Mouse (Mus musculus) splenic B cell, adult 2 months (primary cell): Measurements from ENCODE around the gene Klhl7.
A peak's percentile ranks its signal among the peaks of the same experiment; 100 is the strongest.

Experiments used
- DNase-seq: peaks from one replicate; pipeline ENCODE4 v3.0.0-alpha.2; 2011; ENCODE audit warnings: low read depth, low spot score
- H3K27me3 ChIP-seq: 2 replicates; pipeline ENCODE4 v1.6.1; 2012; ENCODE audit warnings: mild to moderate bottlenecking, low read length, moderate library complexity, mixed read lengths; ENCODE audit not compliant: control insufficient read depth, poor library complexity, insufficient read depth, severe bottlenecking
- H3K36me3 ChIP-seq: 2 replicates; pipeline ENCODE4 v1.6.1; 2012; ENCODE audit warnings: mild to moderate bottlenecking, low read length, moderate library complexity, mixed read lengths; ENCODE audit not compliant: control insufficient read depth, poor library complexity, insufficient read depth, severe bottlenecking

The Klhl7 gene

GRCm38 (mm10) chr5:24110068-24110467, 9.7 kb downstream of the Klhl7 start:
- DNase-seq = peak; percentile 15
- no peaks in the 10 kb centered on the region for H3K36me3 ChIP-seq
- no peaks in the 10 kb centered on the region for H3K27me3 ChIP-seq

GRCm38 (mm10) chr5:24112116-24112903, 11.9 kb downstream of the Klhl7 start:
- Histone ChIP-seq H3K27me3 (no peaks in the 10 kb centered on the region), H3K36me3 (no peaks in the 10 kb centered on the region)
- no peak for DNase-seq

GRCm38 (mm10) chr5:24122221-24122620, 21.8 kb downstream of the Klhl7 start:
- DNase-seq = no peak
- H3K27me3 ChIP-seq = no peaks in the 10 kb centered on the region
- H3K36me3 ChIP-seq = no peaks in the 10 kb centered on the region

- Histone ChIP-seq H3K36me3 (no peaks in the 10 kb centered on the region), H3K27me3 (no peaks in the 10 kb centered on the region)
- no peak for DNase-seq
Measured at GRCm38 (mm10) chr5:24124175-24124574, 23.8 kb downstream of the Klhl7 start.

GRCm38 (mm10) chr5:24124579-24125276, 24.3 kb downstream of the Klhl7 start:
- no peaks in the 10 kb centered on the region for H3K36me3 ChIP-seq
- DNase-seq = no peak
- no peaks in the 10 kb centered on the region for H3K27me3 ChIP-seq

DNA sequence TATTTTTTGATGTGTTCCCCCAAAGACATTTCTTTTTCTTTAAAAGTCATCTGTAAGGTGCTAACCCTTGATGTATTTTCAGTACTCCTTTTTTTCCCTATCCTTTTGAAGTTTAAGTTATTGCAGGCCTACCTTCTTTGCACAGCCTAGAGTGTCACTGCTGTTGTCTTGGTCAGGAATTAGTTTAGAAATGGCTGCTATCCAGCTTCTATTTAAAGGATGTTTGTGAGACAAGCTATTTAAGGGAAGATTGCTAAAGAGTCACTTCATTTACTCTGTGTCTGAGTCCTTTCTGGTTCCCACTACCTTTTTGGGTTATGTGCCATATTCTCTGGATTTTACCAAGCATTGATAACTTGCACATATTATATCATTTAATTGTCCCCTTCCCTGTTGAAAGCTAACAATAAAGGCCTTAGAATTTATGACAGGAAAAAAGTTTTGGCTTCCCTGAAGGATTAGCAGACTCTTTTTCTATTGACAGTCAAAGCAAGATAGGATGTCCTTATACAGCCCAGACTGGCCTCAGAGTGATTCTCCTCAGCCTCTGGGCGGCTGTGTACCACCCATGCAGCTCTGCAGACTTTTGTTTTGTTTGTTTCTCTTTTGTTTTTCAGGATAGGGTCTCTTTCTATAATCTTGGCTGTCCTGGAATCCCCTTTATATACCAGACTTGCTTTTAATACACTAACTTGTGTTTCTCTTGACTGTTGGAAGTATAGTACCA, 25.7 kb downstream of the Klhl7 start:
- no peak for DNase-seq
- Histone ChIP-seq H3K36me3 (no peaks in the 10 kb centered on the region), H3K27me3 (no peaks in the 10 kb centered on the region)

DNA sequence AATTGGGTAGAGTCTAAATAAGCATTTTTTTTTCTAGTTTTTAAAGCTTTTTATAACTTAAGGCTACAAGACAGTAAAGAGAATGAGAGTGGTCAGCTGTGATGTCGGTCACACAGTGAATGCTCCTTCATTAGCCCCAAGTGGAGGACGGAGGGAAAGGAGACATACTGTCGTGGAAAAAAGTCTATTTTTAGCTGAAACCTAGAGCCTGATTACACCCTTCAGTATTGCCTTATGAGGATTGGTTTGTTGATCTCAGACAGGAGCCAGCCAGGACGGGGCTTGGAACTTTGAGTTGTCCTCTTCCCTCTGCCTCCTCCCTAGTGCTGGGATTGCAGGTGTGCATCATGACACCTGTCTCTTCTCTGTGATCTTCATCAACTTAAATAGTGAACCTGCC, 26.6 kb downstream of the Klhl7 start:
- no peak for DNase-seq
- Histone ChIP-seq H3K27me3 (no peaks in the 10 kb centered on the region), H3K36me3 (no peaks in the 10 kb centered on the region)

- Histone ChIP-seq H3K27me3 (no peaks in the 10 kb centered on the region), H3K36me3 (peaks cover 4% of the 10 kb centered on the region)
- DNase-seq = no peak
Measured at GRCm38 (mm10) chr5:24146964-24147363, 46.6 kb downstream of the Klhl7 start.

DNA sequence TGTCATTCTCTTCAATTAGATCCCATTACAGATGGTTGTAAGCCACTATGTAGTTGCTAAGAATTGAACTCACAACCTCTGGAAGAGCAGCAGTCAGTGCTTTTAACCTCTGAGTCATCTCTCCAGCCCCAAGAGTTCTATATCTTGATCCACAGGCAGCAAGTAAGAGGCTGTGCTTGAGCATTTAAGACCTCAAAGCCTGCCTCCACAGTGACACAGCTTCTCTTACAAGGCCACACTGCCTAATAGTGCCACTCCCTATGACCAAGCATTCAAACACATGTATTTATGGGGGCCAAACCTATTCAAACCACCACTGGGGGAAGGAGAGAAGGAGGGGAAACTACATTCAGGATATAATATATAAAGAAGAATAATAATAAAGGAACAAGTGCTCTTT, 51.8 kb downstream of the Klhl7 start:
- Histone ChIP-seq H3K27me3 (no peaks in the 10 kb centered on the region), H3K36me3 (peaks cover 4% of the 10 kb centered on the region; the same call in 1 of the 2 replicates)
- no peak for DNase-seq

DNA sequence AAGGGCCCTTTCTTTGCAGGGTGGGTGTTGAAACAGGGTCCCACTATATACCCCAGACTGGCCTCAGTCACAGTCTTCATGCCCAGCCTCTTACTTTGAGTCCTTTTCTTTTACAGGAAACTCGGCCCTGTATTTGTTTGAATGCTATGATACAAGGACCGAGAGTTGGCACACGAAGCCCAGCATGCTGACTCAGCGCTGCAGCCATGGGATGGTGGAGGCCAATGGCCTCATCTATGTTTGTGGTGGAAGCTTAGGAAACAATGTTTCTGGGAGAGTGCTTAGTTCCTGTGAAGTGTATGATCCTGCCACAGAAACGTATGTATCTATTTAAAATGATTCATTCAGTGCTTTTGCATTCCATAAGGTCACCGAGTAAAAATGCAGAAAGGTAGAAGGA, 56.4 kb downstream of the Klhl7 start:
- no peaks in the 10 kb centered on the region for H3K27me3 ChIP-seq

DNA sequence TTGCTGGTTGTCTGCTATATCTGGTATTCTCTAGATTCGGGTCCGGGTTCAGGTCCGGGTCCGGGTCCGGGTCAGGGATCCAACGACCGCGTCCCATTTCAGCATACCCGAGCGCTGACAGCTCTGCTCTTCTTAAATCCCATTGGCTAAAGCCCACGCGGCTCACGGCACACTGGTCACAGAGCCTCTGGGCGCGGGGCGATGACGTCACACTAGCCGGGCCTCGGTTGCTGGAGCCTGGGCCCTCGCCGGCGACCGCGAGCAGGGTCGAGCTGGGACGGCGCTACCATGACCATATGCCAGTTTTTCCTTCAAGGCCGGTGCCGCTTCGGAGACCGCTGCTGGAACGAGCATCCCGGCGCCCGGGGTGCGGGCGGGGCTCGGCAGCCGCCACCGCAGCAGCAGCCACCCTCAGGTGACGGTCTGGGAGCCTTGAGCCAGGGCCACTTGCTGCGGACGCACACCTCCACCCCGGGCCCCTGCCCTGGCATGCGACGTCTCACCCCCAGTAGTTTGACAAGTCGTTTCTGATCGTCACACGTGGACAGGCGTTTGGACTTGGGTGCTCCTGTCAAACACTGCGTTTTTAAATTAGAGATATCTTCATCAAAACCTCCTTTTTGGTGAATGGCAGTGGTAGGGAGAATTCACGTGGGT, 64.5 kb downstream of the Klhl7 start, which contains the start of gene Nupl2:
Gene Nupl2, plus strand, starts transcription at position 175 of the 657 bp plus-strand sequence.
- peak; percentile 94 for DNase-seq
- Histone ChIP-seq H3K36me3 (peaks cover 3% of the 10 kb centered on the region; the same call in 1 of the 2 replicates), H3K27me3 (no peaks in the 10 kb centered on the region)

More for the DNA sequence above, 56.4 kb downstream of the Klhl7 start:
- H3K36me3 ChIP-seq = no peaks in the 10 kb centered on the region
- no peak for DNase-seq

DNA sequence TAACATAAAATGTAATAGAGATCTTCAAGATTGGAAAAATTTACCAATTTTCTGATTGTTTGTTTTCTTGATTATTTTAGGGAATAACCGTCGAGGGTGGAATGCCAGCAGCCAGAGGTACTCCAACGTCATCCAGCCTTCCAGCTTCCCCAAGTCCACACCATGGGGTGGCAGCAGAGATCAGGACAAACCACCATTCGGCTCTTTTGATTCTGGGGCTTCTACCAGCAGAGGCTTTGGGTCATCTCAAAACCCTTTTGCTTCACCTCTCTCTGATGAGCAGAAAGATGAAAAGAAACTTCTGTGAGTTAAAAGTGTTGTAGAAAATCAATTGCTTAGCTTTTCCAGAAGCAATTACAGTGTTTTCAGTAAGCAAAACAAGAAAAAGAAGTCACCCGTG, 66.9 kb downstream of the Klhl7 start:
- DNase-seq = no peak
- no peaks in the 10 kb centered on the region for H3K27me3 ChIP-seq
- peaks cover 4% of the 10 kb centered on the region; the same call in 1 of the 2 replicates for H3K36me3 ChIP-seq

DNA sequence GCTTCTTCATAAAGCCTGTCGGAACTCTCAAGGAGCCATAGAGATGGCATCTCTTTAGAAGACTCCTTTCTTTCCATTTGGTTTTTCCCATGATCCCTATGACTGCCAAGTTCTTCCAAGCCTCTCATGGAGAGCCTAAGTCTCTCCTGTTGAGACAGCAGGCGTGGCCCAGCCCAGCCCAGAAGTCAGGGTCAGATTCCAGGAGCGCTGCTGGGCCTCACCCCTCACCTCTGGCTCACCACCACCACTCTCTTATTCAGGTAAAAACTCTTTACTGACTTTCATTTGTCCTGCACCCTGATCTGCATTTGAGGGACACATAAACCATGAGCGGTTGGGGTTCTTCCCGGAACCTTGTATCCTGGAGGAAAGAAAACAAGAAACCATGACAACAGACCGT, 69.5 kb downstream of the Klhl7 start:
- Histone ChIP-seq H3K36me3 (peaks cover 4% of the 10 kb centered on the region; the same call in 1 of the 2 replicates), H3K27me3 (no peaks in the 10 kb centered on the region)
- DNase-seq = no peak

DNA sequence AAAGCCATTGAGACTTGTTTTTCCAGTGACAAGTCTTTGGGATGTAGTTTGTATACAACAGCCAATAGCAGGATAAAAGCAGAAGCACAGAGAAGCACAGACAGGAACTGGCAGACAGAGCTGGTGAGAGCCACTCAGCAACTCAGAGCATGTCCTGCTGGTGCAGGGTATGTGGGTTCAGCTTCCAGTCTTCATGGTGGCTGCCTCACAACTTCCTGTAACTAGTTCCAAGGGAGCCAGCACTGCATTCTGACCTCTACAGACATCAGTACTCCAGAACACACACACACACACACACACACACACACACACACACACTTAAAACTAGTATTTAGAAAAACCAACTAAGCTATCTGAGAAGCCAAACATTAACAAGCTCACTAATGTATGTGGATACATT, 71.7 kb downstream of the Klhl7 start:
- DNase-seq = no peak
- Histone ChIP-seq H3K27me3 (no peaks in the 10 kb centered on the region), H3K36me3 (peaks cover 6% of the 10 kb centered on the region; the same call in 1 of the 2 replicates)
